Mouse (Mus musculus): ENCODE data around the gene Arid5b. TPM values are rescaled to one million over a fixed set of nuclear protein-coding genes. Genes with fewer than 3 reads are reported as not detected.

Gene Arid5b
- polyA plus RNA-seq, 1 experiment: not detected

- TF ChIP-seq GATA1 (IDR thresholded peaks at IDR 0.05; ENCODE audit: low read length): no peak
Observed at GRCm38 (mm10) chr10:68074291-68074690, 204.2 kb downstream of the Arid5b start.

- no peak for TF ChIP-seq GATA1 (IDR thresholded peaks at IDR 0.05; ENCODE audit: low read length)
Observed at GRCm38 (mm10) chr10:68072626-68073025, 205.9 kb downstream of the Arid5b start.

GRCm38 (mm10) chr10:68071041-68071440, 207.5 kb downstream of the Arid5b start:
- no peak for TF ChIP-seq GATA1 (IDR thresholded peaks at IDR 0.05; ENCODE audit: low read length)

- no peak for TF ChIP-seq GATA1 (IDR thresholded peaks at IDR 0.05; ENCODE audit: low read length)
Observed at GRCm38 (mm10) chr10:68068426-68068825, 210.1 kb downstream of the Arid5b start.

GRCm38 (mm10) chr10:68067961-68068360, 210.6 kb downstream of the Arid5b start:
- no peak for TF ChIP-seq GATA1 (IDR thresholded peaks at IDR 0.05; ENCODE audit: low read length)

GRCm38 (mm10) chr10:68066173-68066572, 212.4 kb downstream of the Arid5b start:
- TF ChIP-seq GATA1 (IDR thresholded peaks at IDR 0.05; ENCODE audit: low read length): no peak

- no peak for TF ChIP-seq GATA1 (IDR thresholded peaks at IDR 0.05; ENCODE audit: low read length)
Observed at GRCm38 (mm10) chr10:68064571-68064970, 214.0 kb downstream of the Arid5b start.

GRCm38 (mm10) chr10:68063806-68064545, 214.6 kb downstream of the Arid5b start:
- no peak for TF ChIP-seq GATA1 (IDR thresholded peaks at IDR 0.05; ENCODE audit: low read length)

- no peak for TF ChIP-seq GATA1 (IDR thresholded peaks at IDR 0.05; ENCODE audit: low read length)
Observed at GRCm38 (mm10) chr10:68061249-68061615, 217.3 kb downstream of the Arid5b start.

- TF ChIP-seq GATA1 (IDR thresholded peaks at IDR 0.05; ENCODE audit: low read length): no peak
Observed at GRCm38 (mm10) chr10:68060590-68061248, 217.8 kb downstream of the Arid5b start.

GRCm38 (mm10) chr10:68058378-68058777, 220.2 kb downstream of the Arid5b start:
- TF ChIP-seq GATA1 (IDR thresholded peaks at IDR 0.05; ENCODE audit: low read length): no peak

GRCm38 (mm10) chr10:68057841-68058240, 220.7 kb downstream of the Arid5b start:
- no peak for TF ChIP-seq GATA1 (IDR thresholded peaks at IDR 0.05; ENCODE audit: low read length)

GRCm38 (mm10) chr10:68054706-68055105, 223.8 kb downstream of the Arid5b start:
- TF ChIP-seq GATA1 (IDR thresholded peaks at IDR 0.05; ENCODE audit: low read length): no peak

- no peak for TF ChIP-seq GATA1 (IDR thresholded peaks at IDR 0.05; ENCODE audit: low read length)
Observed at GRCm38 (mm10) chr10:68054131-68054530, 224.4 kb downstream of the Arid5b start.

GRCm38 (mm10) chr10:68052307-68052706, 226.2 kb downstream of the Arid5b start:
- no peak for TF ChIP-seq GATA1 (IDR thresholded peaks at IDR 0.05; ENCODE audit: low read length)

GRCm38 (mm10) chr10:68051316-68051933, 227.1 kb downstream of the Arid5b start:
- no peak for TF ChIP-seq GATA1 (IDR thresholded peaks at IDR 0.05; ENCODE audit: low read length)

- TF ChIP-seq GATA1 (IDR thresholded peaks at IDR 0.05; ENCODE audit: low read length): no peak
Observed at GRCm38 (mm10) chr10:68050882-68051281, 227.7 kb downstream of the Arid5b start.
